Mouse (Mus musculus): ENCODE results near the gene Prkaa1.

GRCm38 (mm10) chr15:5194931-5195330 lies 51.3 kb downstream of the Prkaa1 start:
- TF ChIP-seq CTCF (IDR thresholded peaks at IDR 0.05; ENCODE audit: low read depth) (no peak), EP300 (IDR thresholded peaks at IDR 0.05; ENCODE audit: low read depth) (no peak)

Data from liver, embryonic 14.5 days (tissue).